Mouse (Mus musculus) telencephalon, adult 2 months (tissue): Measurements from ENCODE around the gene Galr2.

Experiments used
- DNase-seq: peaks from one replicate; pipeline ENCODE4 v3.0.0-alpha.2; 2011; ENCODE audit warnings: low read depth, low spot score

Galr2 gene

GRCm38 (mm10) chr11:116307019-116307725 is 26.4 kb downstream of the Galr2 start, which contains the start of gene Exoc7:
Gene Exoc7 (minus strand): TSS chr11:116307233.
- DNase-seq, result no peak

- no peak for DNase-seq
Observed at GRCm38 (mm10) chr11:116307762-116308531, 27.2 kb downstream of the Galr2 start.

- no peak for DNase-seq
Observed at GRCm38 (mm10) chr11:116309601-116310000, 28.9 kb downstream of the Galr2 start.

- no peak for DNase-seq
Observed at GRCm38 (mm10) chr11:116311169-116311568, 30.4 kb downstream of the Galr2 start.

- no peak for DNase-seq
Observed at GRCm38 (mm10) chr11:116312359-116312758, 31.6 kb downstream of the Galr2 start.

GRCm38 (mm10) chr11:116318719-116319659 is 38.2 kb downstream of the Galr2 start:
- no peak for DNase-seq

- no peak for DNase-seq
Observed at GRCm38 (mm10) chr11:116326963-116327603, 46.3 kb downstream of the Galr2 start.

- no peak for DNase-seq
Observed at GRCm38 (mm10) chr11:116329314-116330210, 48.8 kb downstream of the Galr2 start.

GRCm38 (mm10) chr11:116330211-116330518 is 49.4 kb downstream of the Galr2 start:
- DNase-seq, result no peak

GRCm38 (mm10) chr11:116332232-116332982 is 51.7 kb downstream of the Galr2 start:
- DNase-seq, result peak; percentile 55

GRCm38 (mm10) chr11:116332983-116333270 is 52.2 kb downstream of the Galr2 start:
- no peak for DNase-seq
